Mouse (Mus musculus): ENCODE data around the gene Cxcl14.

Gene Cxcl14
- long read RNA-seq, experiment 1, transcript Cxcl14-201 (4 exons, 1,827 nt): major isoform, 29 of 30 reads
- long read RNA-seq, experiment 1, partial matches to known transcripts: 0 of 30 reads
- long read RNA-seq, experiment 1, other reads (novel, unspliced or antisense): 0 of 30 reads
- long read RNA-seq, experiment 2, transcript Cxcl14-201 (4 exons, 1,827 nt): major isoform, 18 of 19 reads
- long read RNA-seq, experiment 2, partial matches to known transcripts: 1 of 19 reads
- long read RNA-seq, experiment 2, other reads (novel, unspliced or antisense): 0 of 19 reads

GRCm38 (mm10) chr13:56295943-56296658 lies at the start of gene Cxcl14:
Gene Cxcl14, minus strand, starts transcription at chr13:56296551.
- intact Hi-C loops (cut with DNase I): no loop called here

GRCm38 (mm10) chr13:56344355-56344754 lies 48.0 kb upstream of the Cxcl14 start:
- intact Hi-C loops (cut with DNase I): no loop called here

- intact Hi-C loops (cut with DNase I): no loop called here
These were observed 46.1 kb upstream of the Cxcl14 start for GRCm38 (mm10) chr13:56342491-56342890.

GRCm38 (mm10) chr13:56340513-56340912 lies 44.2 kb upstream of the Cxcl14 start:
- intact Hi-C loops (cut with DNase I): no loop called here

- intact Hi-C loops (cut with DNase I): no loop called here
These were observed 43.5 kb upstream of the Cxcl14 start for GRCm38 (mm10) chr13:56339816-56340215.

- intact Hi-C loops (cut with DNase I): no loop called here
These were observed 40.6 kb upstream of the Cxcl14 start for GRCm38 (mm10) chr13:56336982-56337381.

GRCm38 (mm10) chr13:56334802-56335690 lies 38.7 kb upstream of the Cxcl14 start:
- intact Hi-C loops (cut with DNase I): no loop called here

- intact Hi-C loops (cut with DNase I): no loop called here
These were observed 37.9 kb upstream of the Cxcl14 start for GRCm38 (mm10) chr13:56334236-56334635.

GRCm38 (mm10) chr13:56332356-56332755 lies 36.0 kb upstream of the Cxcl14 start:
- intact Hi-C loops (cut with DNase I): no loop called here

- intact Hi-C loops (cut with DNase I): no loop called here
These were observed 34.5 kb upstream of the Cxcl14 start for GRCm38 (mm10) chr13:56330603-56331455.

GRCm38 (mm10) chr13:56329769-56330168 lies 33.4 kb upstream of the Cxcl14 start:
- intact Hi-C loops (cut with DNase I): loop anchor here (5.0 kb wide), 1 partner anchor 93 kb away; no protein-coding TSS in a partner anchor

- intact Hi-C loops (cut with DNase I): loop anchor here (5.0 kb wide), 1 partner anchor 93 kb away; no protein-coding TSS in a partner anchor
These were observed 32.8 kb upstream of the Cxcl14 start for GRCm38 (mm10) chr13:56329165-56329564.

GRCm38 (mm10) chr13:56327779-56328178 lies 31.4 kb upstream of the Cxcl14 start:
- intact Hi-C loops (cut with DNase I): loop anchor here (5.0 kb wide), 1 partner anchor 95 kb away; no protein-coding TSS in a partner anchor

- intact Hi-C loops (cut with DNase I): no loop called here
These were observed 25.3 kb upstream of the Cxcl14 start for GRCm38 (mm10) chr13:56321635-56322034.

GRCm38 (mm10) chr13:56316930-56317329 lies 20.6 kb upstream of the Cxcl14 start:
- intact Hi-C loops (cut with DNase I): no loop called here

- intact Hi-C loops (cut with DNase I): no loop called here
These were observed 18.9 kb upstream of the Cxcl14 start for GRCm38 (mm10) chr13:56315201-56315600.

GRCm38 (mm10) chr13:56305058-56305457 lies 8.7 kb upstream of the Cxcl14 start:
- intact Hi-C loops (cut with DNase I): no loop called here

GRCm38 (mm10) chr13:56304453-56304852 lies 8.1 kb upstream of the Cxcl14 start:
- intact Hi-C loops (cut with DNase I): no loop called here

GRCm38 (mm10) chr13:56299336-56299735 lies 3.0 kb upstream of the Cxcl14 start:
- intact Hi-C loops (cut with DNase I): no loop called here

- intact Hi-C loops (cut with DNase I): no loop called here
These were observed 289 bp upstream of the Cxcl14 start for GRCm38 (mm10) chr13:56296659-56297020.

- intact Hi-C loops (cut with DNase I): no loop called here
These were observed 787 bp downstream of the Cxcl14 start for GRCm38 (mm10) chr13:56295586-56295942.

Measured in adrenal gland (tissue).